Mouse (Mus musculus) liver, adult 2 months (tissue): Measurements from ENCODE around the gene Sox6.

Experiments
- CTCF ChIP-seq: fragments of 200-500 bp; IDR thresholded peaks from 2 replicates; pipeline ENCODE4 v1.5.1; 2011; ENCODE audit warnings: low read depth, low read length, control low read depth
- POLR2A ChIP-seq: fragments of 200-500 bp; IDR thresholded peaks from 2 replicates; pipeline ENCODE4 v1.6.1; 2011; ENCODE audit warnings: low read length, control low read depth; ENCODE audit not compliant: insufficient read depth; ENCODE audit errors: extremely low read depth

- no peak for TF ChIP-seq POLR2A
- no peak for TF ChIP-seq CTCF
Measured at GRCm38 (mm10) chr7:115624451-115624850, 414.1 kb downstream of the Sox6 start.
